18 mouse cellular contexts compared by ENCODE assay signal in genomic region chr14:24641853-24642252, GRCm38 (mm10).
DNase-seq lines count a peak whose midpoint lies in the region; ATAC-seq and TF ChIP-seq lines count a peak whose summit lies in the region.
"Had no signal": no experiment of that assay in that cellular context is flagged by ENCODE, and none has a peak within 500 bp of the region (broad histone marks: within the 10 kb centered on the region; RNA-seq: fewer than 3 reads in every experiment).

No protein-coding gene starts in this region.

- H3K27ac ChIP-seq in forebrain, embryonic 10.5 days, result peak overlapping the region; percentile 56
- no peak overlapping the region for H3K27ac ChIP-seq in forebrain, embryonic 16.5 days (ENCODE audit: low read length)
- H3K27ac ChIP-seq in hindbrain, postnatal 0 days, result no peak overlapping the region
- no peak overlapping the region for H3K27ac ChIP-seq in hindbrain, embryonic 12.5 days
- H3K27ac ChIP-seq in neural tube, embryonic 14.5 days (ENCODE audit: low read depth, low read length), result no peak overlapping the region
- no peak overlapping the region for H3K27ac ChIP-seq in intestine, embryonic 16.5 days (ENCODE audit: low read length)
- H3K27ac ChIP-seq: heart, embryonic 10.5 days; intestine, embryonic 15.5 days had no signal

- peak; percentile 27; the same call in 1 of the 2 replicates for TF ChIP-seq CTCF in hindbrain, postnatal 0 days (IDR thresholded peaks at IDR 0.05; ENCODE audit: low read depth)

- no peaks in the 10 kb centered on the region for H3K36me3 ChIP-seq in forebrain, embryonic 10.5 days (replicated peaks)
- no peaks in the 10 kb centered on the region for H3K36me3 ChIP-seq in forebrain, embryonic 16.5 days (ENCODE audit: control insufficient read depth, insufficient read depth)
- H3K36me3 ChIP-seq in hindbrain, postnatal 0 days (ENCODE audit: insufficient read depth, low read length), result no peaks in the 10 kb centered on the region
- H3K36me3 ChIP-seq in hindbrain, embryonic 12.5 days, result no peaks in the 10 kb centered on the region
- no peaks in the 10 kb centered on the region for H3K36me3 ChIP-seq in neural tube, embryonic 14.5 days (ENCODE audit: control insufficient read depth, insufficient read depth, low read length)
- H3K36me3 ChIP-seq in intestine, embryonic 16.5 days (ENCODE audit: control insufficient read depth, insufficient read depth, low read length), result no peaks in the 10 kb centered on the region
- H3K36me3 ChIP-seq: heart, embryonic 10.5 days; intestine, embryonic 15.5 days had no signal

- H3K4me2 ChIP-seq in forebrain, embryonic 16.5 days (ENCODE audit: low read length), result no peak overlapping the region
- no peak overlapping the region for H3K4me2 ChIP-seq in hindbrain, postnatal 0 days (ENCODE audit: low read depth, low read length)
- H3K4me2 ChIP-seq in hindbrain, embryonic 12.5 days (replicated peaks), result no peak overlapping the region
- H3K4me2 ChIP-seq in neural tube, embryonic 14.5 days (ENCODE audit: low read depth, low read length), result no peak overlapping the region
- H3K4me2 ChIP-seq in intestine, embryonic 16.5 days (ENCODE audit: low read depth, low read length), result no peak overlapping the region
- H3K4me2 ChIP-seq: intestine, embryonic 15.5 days had no signal

- no peaks in the 10 kb centered on the region for H3K9me3 ChIP-seq in forebrain, embryonic 10.5 days
- H3K9me3 ChIP-seq in forebrain, embryonic 16.5 days (ENCODE audit: control insufficient read depth, low read length), result no peaks in the 10 kb centered on the region
- H3K9me3 ChIP-seq in hindbrain, postnatal 0 days (ENCODE audit: low read length), result no peaks in the 10 kb centered on the region
- H3K9me3 ChIP-seq in hindbrain, embryonic 12.5 days (replicated peaks), result no peaks in the 10 kb centered on the region
- no peaks in the 10 kb centered on the region for H3K9me3 ChIP-seq in neural tube, embryonic 14.5 days (ENCODE audit: control insufficient read depth, low read length)
- no peaks in the 10 kb centered on the region for H3K9me3 ChIP-seq in intestine, embryonic 16.5 days (ENCODE audit: control insufficient read depth, low read length)
- H3K9me3 ChIP-seq: heart, embryonic 10.5 days; intestine, embryonic 15.5 days had no signal

- no peak overlapping the region for H3K4me3 ChIP-seq in forebrain, embryonic 10.5 days
- H3K4me3 ChIP-seq in forebrain, embryonic 16.5 days (replicated peaks; ENCODE audit: low read length), result no peak overlapping the region
- H3K4me3 ChIP-seq in hindbrain, postnatal 0 days (ENCODE audit: low read length), result no peak overlapping the region
- no peak overlapping the region for H3K4me3 ChIP-seq in hindbrain, embryonic 12.5 days
- H3K4me3 ChIP-seq in neural tube, embryonic 14.5 days (ENCODE audit: low read depth, low read length), result no peak overlapping the region
- no peak overlapping the region for H3K4me3 ChIP-seq in intestine, embryonic 16.5 days (ENCODE audit: low read length)
- H3K4me3 ChIP-seq: heart, embryonic 10.5 days; intestine, embryonic 15.5 days had no signal

- 61% methylated on average over 5 of the region's 5 CpGs for WGBS in forebrain, embryonic 10.5 days
- WGBS in forebrain, embryonic 16.5 days, result 60% methylated on average over 5 of the region's 5 CpGs
- 44% methylated on average over 5 of the region's 5 CpGs for WGBS in hindbrain, postnatal 0 days
- WGBS in hindbrain, embryonic 12.5 days, result 60% methylated on average over 5 of the region's 5 CpGs
- 42% methylated on average over 5 of the region's 5 CpGs for WGBS in neural tube, embryonic 14.5 days
- 64% methylated on average over 5 of the region's 5 CpGs for WGBS in intestine, embryonic 16.5 days

- no peak for DNase-seq in forebrain, embryonic 10.5 days (ENCODE audit: extremely low spot score, low spot score)
- DNase-seq in hindbrain, postnatal 0 days (ENCODE audit: low spot score), result no peak
- DNase-seq in neural tube, embryonic 10.5 days (ENCODE audit: extremely low spot score, low spot score), result no peak
- DNase-seq: adrenal gland, adult 2 months; adrenal gland, postnatal 25 days; cerebellum, adult 2 months; gastrocnemius, postnatal 10 days; heart, adult 18-20 months; heart, postnatal 10 days; heart, postnatal 4 days had no signal

- no peak for ATAC-seq in forebrain, embryonic 16.5 days
- peak; percentile 51; the same call in 1 of the 2 replicates for ATAC-seq in hindbrain, postnatal 0 days
- ATAC-seq in hindbrain, embryonic 12.5 days (ENCODE audit: low FRiP score), result no peak
- ATAC-seq in neural tube, embryonic 14.5 days (ENCODE audit: low read depth), result 0 out of 2 replicates have a peak, but pooled peaks have one; percentile 17
- no peak for ATAC-seq in intestine, embryonic 16.5 days
- ATAC-seq: forebrain, embryonic 14.5 days; intestine, embryonic 15.5 days; Patski had no signal

- H3K27me3 ChIP-seq in forebrain, embryonic 10.5 days (ENCODE audit: poor library complexity, severe bottlenecking), result no peaks in the 10 kb centered on the region
- H3K27me3 ChIP-seq in forebrain, embryonic 16.5 days (replicated peaks; ENCODE audit: control insufficient read depth, insufficient read depth, low read length), result no peaks in the 10 kb centered on the region
- H3K27me3 ChIP-seq in hindbrain, postnatal 0 days (ENCODE audit: insufficient read depth, low read length), result no peaks in the 10 kb centered on the region
- H3K27me3 ChIP-seq in hindbrain, embryonic 12.5 days, result no peaks in the 10 kb centered on the region
- H3K27me3 ChIP-seq in neural tube, embryonic 14.5 days (ENCODE audit: control insufficient read depth, insufficient read depth, low read length), result no peaks in the 10 kb centered on the region
- H3K27me3 ChIP-seq in intestine, embryonic 16.5 days (replicated peaks; ENCODE audit: control insufficient read depth, insufficient read depth, low read length), result no peaks in the 10 kb centered on the region
- H3K27me3 ChIP-seq: intestine, embryonic 15.5 days had no signal

- peaks cover 43% of the 10 kb centered on the region for H3K4me1 ChIP-seq in forebrain, embryonic 10.5 days
- H3K4me1 ChIP-seq in forebrain, embryonic 16.5 days (replicated peaks; ENCODE audit: control insufficient read depth, insufficient read depth, low read length), result peaks cover 24% of the 10 kb centered on the region
- peaks cover 3% of the 10 kb centered on the region; the same call in 1 of the 2 replicates for H3K4me1 ChIP-seq in hindbrain, postnatal 0 days (ENCODE audit: insufficient read depth, low read length)
- H3K4me1 ChIP-seq in hindbrain, embryonic 12.5 days, result peaks cover 16% of the 10 kb centered on the region
- H3K4me1 ChIP-seq in neural tube, embryonic 14.5 days (ENCODE audit: control insufficient read depth, insufficient read depth, low read length), result no peaks in the 10 kb centered on the region
- H3K4me1 ChIP-seq in intestine, embryonic 16.5 days (ENCODE audit: control insufficient read depth, insufficient read depth, low read length), result no peaks in the 10 kb centered on the region
- H3K4me1 ChIP-seq: heart, embryonic 10.5 days; intestine, embryonic 15.5 days had no signal

- H3K9ac ChIP-seq in forebrain, embryonic 16.5 days (replicated peaks; ENCODE audit: low read depth, low read length), result no peak overlapping the region
- H3K9ac ChIP-seq in hindbrain, postnatal 0 days (replicated peaks; ENCODE audit: low read length), result no peak overlapping the region
- no peak overlapping the region for H3K9ac ChIP-seq in hindbrain, embryonic 12.5 days
- no peak overlapping the region for H3K9ac ChIP-seq in neural tube, embryonic 14.5 days (replicated peaks; ENCODE audit: low read depth, low read length)
- H3K9ac ChIP-seq in intestine, embryonic 16.5 days (ENCODE audit: low read depth, low read length), result no peak overlapping the region
- H3K9ac ChIP-seq: intestine, embryonic 15.5 days had no signal

Comparison
In these comparisons a context has a peak if more than half of its experiments do, and no peak if none do; other contexts are left out.
1. ATAC-seq: peak in hindbrain, postnatal 0 days (single experiment) and neural tube, embryonic 14.5 days (single experiment); none in forebrain, embryonic 16.5 days (single experiment), hindbrain, embryonic 12.5 days (single experiment) and intestine, embryonic 16.5 days (single experiment).